Mouse (Mus musculus) ES-Bruce4 (cell line): ENCODE data around the gene Ccdc57.

Experiments used
- CTCF ChIP-seq: IDR thresholded peaks from one replicate; pipeline ENCODE4 v1.8.1; 2011; ENCODE audit warnings: low read depth, low read length
- POLR2A ChIP-seq: IDR thresholded peaks from one replicate; pipeline ENCODE4 v1.8.1; 2011; ENCODE audit warnings: low read length; ENCODE audit not compliant: insufficient read depth

DNA sequence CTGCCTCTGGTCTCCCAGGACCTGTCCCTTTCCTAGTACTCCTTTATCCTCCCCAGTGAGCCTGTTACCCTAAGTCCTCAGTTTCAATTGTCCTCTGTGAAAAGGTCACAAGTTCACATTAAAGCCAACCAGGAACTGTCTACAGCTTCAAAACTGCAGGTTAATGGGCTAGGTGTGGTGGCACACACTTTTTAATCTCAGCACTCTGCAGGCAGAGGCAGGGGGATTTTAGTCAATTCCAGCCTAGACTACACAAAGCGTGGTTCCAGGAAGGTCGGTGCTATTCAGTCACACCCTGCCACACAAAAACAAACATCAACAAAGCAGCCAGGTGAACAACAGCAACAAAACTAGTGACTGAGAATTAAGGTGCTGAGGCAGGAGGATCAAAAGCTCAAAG is 81.1 kb downstream of the Ccdc57 start:
- TF ChIP-seq CTCF: no peak
- TF ChIP-seq POLR2A: no peak
